Mouse (Mus musculus) liver, embryonic 12.5 days (tissue): ENCODE data around the gene Gzmg. TPM values are rescaled to one million over a fixed set of nuclear protein-coding genes. Genes with fewer than 3 reads are reported as not detected.
"Not testable (repeated sequence)": the region's sequence is repeated elsewhere in the genome, so short reads cannot be mapped to it uniquely, and the experiment has no call there.

Experiments used
- ATAC-seq: fragments of 200-750 bp; cut with Nextera tagmentation; 2 replicates; pipeline ENCODE4 v1.8.0; 2017; ENCODE audit warnings: moderate number of reproducible peaks, mild to moderate bottlenecking, moderate library complexity
- H3K27ac ChIP-seq: fragments of 300-500 bp; sonication (generic); 2 replicates; pipeline ENCODE4 v1.5.1; 2016; ENCODE audit warnings: mild to moderate bottlenecking
- H3K27me3 ChIP-seq: fragments of 300-500 bp; sonication (generic); replicated peaks from 2 replicates; pipeline ENCODE4 v1.6.1; 2016; ENCODE audit warnings: mild to moderate bottlenecking, moderate library complexity
- H3K36me3 ChIP-seq: fragments of 300-500 bp; sonication (generic); 2 replicates; pipeline ENCODE4 v1.6.1; 2016; ENCODE audit warnings: mild to moderate bottlenecking, moderate library complexity
- H3K4me1 ChIP-seq: fragments of 300-500 bp; sonication (generic); 2 replicates; pipeline ENCODE4 v1.6.1; 2016
- H3K4me2 ChIP-seq: fragments of 300-500 bp; sonication (generic); 2 replicates; pipeline ENCODE4 v1.6.1; 2016; ENCODE audit warnings: mild to moderate bottlenecking, moderate library complexity
- H3K4me3 ChIP-seq: fragments of 300-500 bp; sonication (generic); 2 replicates; pipeline ENCODE4 v1.5.1; 2016; ENCODE audit warnings: mild to moderate bottlenecking, moderate library complexity
- H3K9ac ChIP-seq: fragments of 300-500 bp; sonication (generic); 2 replicates; pipeline ENCODE4 v1.6.1; 2016; ENCODE audit warnings: mild to moderate bottlenecking, moderate library complexity
- H3K9me3 ChIP-seq: fragments of 300-500 bp; sonication (generic); replicated peaks from 2 replicates; pipeline ENCODE4 v1.6.1; 2016; ENCODE audit warnings: mild to moderate bottlenecking, moderate library complexity
- WGBS: fragments of 180-500 bp; shearing (Covaris S2); methylation state at CpG from one replicate; pipeline ENCODE4 v1.1.7; 2016; ENCODE audit not compliant: insufficient replicate concordance; 5-methylcytosine and 5-hydroxymethylcytosine counted together
- polyA plus RNA-seq: library from polyadenylated mRNA; unstranded; fragments of >200 nt; fragmentation: Nextera tagmentation; extraction: Ambion mirVana; gene quantifications from 2 replicates; pipeline ENCODE4 v1.2.1, GENCODE M21; 2016

The Gzmg gene
- not detected in 2 replicates for polyA plus RNA-seq

DNA sequence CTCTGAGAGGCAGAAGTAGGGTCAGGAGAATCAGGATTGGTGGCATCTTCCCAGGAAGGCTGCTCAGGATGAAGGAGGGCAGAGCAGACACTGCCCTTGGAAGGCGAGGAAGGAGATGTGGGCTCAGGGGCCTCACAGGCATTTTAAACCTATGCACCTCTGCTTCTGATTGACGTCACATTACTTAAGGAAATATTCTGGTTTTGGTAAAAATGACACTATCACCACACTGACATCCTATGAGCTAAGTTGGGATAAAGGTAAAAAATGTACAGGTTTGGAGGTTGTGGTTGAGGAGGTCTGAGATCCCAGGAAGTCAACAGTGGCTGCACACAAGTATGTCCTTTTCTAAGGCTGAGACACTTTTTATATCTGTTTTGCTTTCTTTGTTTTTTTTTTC is at the start of gene Gzmg:
TSS of gene Gzmg (minus strand) at position 101 of the 400 bp plus-strand sequence.
- H3K9ac ChIP-seq, H3K9me3 ChIP-seq, H3K4me1 ChIP-seq, H3K4me3 ChIP-seq, ATAC-seq, H3K36me3 ChIP-seq, H3K27me3 ChIP-seq, H3K4me2 ChIP-seq, H3K27ac ChIP-seq: not testable (repeated sequence)
- WGBS: 43% methylated on average over 2 of the region's 2 CpGs

DNA sequence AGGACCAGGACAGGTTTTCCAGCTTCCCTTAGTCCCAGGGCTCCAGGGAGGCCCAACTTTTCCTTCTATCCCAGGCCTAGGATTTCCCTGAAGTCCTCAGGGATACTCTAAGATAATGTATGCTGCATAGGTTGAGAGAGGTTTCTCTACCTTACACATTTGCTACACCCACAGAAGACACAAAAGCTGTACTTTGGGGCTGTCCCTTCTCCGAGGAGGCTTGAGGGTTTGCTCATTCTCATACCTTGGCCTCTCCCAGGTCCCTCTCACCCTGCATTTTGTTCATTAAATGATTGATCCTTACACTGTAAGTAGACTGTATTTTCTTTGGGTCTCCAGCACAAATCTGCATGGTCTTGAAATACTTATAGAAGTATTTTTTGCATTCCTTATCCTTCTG is 46.2 kb upstream of the Gzmg start:
- Histone ChIP-seq H3K27me3 (no peaks in the 10 kb centered on the region), H3K4me2 (no peak overlapping the region), H3K9ac (no peak overlapping the region), H3K4me3 (no peak overlapping the region), H3K9me3 (no peaks in the 10 kb centered on the region), H3K36me3 (no peaks in the 10 kb centered on the region), H3K27ac (no peak overlapping the region), H3K4me1 (no peaks in the 10 kb centered on the region)
- no peak for ATAC-seq
- 67% methylated on average over 1 of the region's 1 CpGs for WGBS

DNA sequence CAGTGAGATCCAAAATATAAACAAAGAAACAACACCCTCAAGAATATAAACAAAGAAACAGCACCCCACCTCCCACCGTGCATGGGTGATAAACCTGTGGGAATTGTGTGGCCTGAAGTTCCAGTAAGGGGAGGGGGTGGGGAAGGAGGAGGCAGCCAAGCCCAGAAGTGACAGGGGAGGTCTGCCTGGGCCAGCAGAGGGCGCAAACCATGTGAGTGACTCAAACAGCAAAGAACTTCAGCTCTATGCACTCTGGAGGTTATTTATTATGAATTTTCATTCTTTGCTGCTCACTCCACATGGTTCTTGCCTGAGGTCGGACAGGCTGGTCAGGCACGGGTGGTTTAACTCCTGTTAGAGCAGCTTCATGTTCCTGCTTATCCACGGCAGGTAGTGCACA is 45.6 kb upstream of the Gzmg start:
- H3K4me2 ChIP-seq, H3K4me3 ChIP-seq, H3K27ac ChIP-seq, ATAC-seq, H3K9ac ChIP-seq, H3K27me3 ChIP-seq, H3K9me3 ChIP-seq, H3K4me1 ChIP-seq, H3K36me3 ChIP-seq: not testable (repeated sequence)
- WGBS: 27% methylated on average over 5 of the region's 5 CpGs

DNA sequence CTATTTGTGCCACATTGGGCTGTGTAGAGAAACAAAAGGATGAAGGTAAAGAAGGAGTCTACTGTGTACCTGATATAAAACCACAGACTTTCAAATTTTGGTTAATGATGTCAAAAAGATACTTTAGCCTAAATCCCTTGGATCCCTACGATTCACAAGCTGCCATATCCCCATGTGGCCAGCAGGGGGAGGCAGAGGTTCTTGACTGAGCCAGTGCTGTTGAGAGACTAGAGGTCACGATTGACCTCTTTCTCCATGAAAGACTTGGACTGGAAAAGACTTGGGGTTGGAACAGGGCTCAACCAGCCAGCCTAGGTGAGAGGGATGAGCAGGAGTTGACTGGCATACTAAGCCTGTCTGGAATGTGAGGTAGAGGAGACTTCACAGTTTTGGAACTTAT is 44.6 kb upstream of the Gzmg start:
- no peaks in the 10 kb centered on the region for H3K4me1 ChIP-seq
- WGBS: 12% methylated on average over 2 of the region's 2 CpGs
- H3K4me3 ChIP-seq: no peak overlapping the region
- no peak for ATAC-seq
- no peak overlapping the region for H3K9ac ChIP-seq
- no peaks in the 10 kb centered on the region for H3K9me3 ChIP-seq
- H3K27me3 ChIP-seq: no peaks in the 10 kb centered on the region
- H3K27ac ChIP-seq: no peak overlapping the region
- no peaks in the 10 kb centered on the region for H3K36me3 ChIP-seq
- no peak overlapping the region for H3K4me2 ChIP-seq

DNA sequence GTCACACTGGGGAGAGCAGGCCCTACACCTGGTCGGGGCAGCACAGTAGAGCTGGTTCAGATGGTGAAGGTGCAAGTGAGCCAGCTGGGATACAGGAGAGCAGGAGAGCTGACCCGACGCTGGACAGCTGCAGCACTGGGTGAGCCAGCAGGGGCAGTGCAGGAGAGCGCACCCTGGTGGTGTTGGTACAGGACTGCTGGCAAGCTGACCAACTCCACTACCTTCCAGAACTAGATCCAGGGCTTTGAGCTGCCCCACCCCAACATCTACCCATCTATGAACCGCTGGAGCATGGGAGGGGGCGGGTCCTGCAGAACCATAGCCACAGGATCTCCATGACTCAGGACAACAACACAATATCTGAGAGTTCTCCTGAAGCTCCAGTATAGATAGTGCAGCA is 27.6 kb upstream of the Gzmg start:
- Histone ChIP-seq H3K4me1 (no peaks in the 10 kb centered on the region), H3K9me3 (no peaks in the 10 kb centered on the region), H3K27me3 (no peaks in the 10 kb centered on the region), H3K27ac (no peak overlapping the region), H3K36me3 (no peaks in the 10 kb centered on the region), H3K9ac (no peak overlapping the region), H3K4me2 (no peak overlapping the region), H3K4me3 (no peak overlapping the region)
- no peak for ATAC-seq
- 53% methylated on average over 6 of the region's 6 CpGs for WGBS

DNA sequence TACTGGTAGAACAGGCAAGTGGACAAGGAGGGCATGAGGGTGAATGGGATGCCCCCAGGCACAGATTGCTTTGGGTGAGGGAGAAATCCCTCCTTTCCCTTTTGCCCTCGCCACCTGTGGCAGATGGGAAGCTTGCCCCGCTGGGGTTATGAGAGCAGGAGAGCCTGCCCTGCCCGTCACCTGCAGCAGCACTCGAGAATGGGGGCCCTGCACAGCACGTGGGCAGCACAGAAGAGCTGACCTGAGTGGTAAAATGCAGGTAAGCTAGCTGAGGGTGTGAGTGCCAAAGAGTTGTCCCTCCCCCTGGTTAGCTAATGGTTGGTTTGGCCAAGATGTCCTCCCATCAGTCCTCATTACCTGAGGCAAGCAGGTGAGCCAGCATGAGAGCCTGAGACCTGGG is 27.1 kb upstream of the Gzmg start:
- Histone ChIP-seq H3K4me2 (no peak overlapping the region), H3K9me3 (no peaks in the 10 kb centered on the region), H3K9ac (no peak overlapping the region), H3K27ac (no peak overlapping the region), H3K36me3 (no peaks in the 10 kb centered on the region), H3K27me3 (no peaks in the 10 kb centered on the region), H3K4me3 (no peak overlapping the region), H3K4me1 (no peaks in the 10 kb centered on the region)
- WGBS: 69% methylated on average over 5 of the region's 5 CpGs
- no peak for ATAC-seq

DNA sequence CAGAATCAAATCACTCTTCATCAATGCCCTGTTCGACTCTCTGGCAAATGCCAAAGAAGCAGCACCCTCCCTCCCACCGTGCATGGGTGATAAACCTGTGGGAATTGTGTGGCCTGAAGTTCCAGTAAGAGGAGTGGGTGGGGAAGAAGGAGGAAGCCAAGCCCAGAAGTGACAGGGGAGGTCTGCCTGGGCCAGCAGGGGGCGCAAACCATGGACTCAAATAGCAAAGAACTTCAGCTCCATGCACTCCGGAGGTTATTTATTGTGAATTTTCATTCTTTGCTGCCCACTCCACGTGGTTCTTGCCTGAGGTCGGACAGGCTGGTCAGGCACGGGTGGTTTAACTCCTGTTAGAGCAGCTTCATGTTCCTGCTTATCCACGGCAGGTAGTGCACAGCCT is 18.3 kb upstream of the Gzmg start:
- not testable (repeated sequence) for H3K9ac ChIP-seq, H3K4me2 ChIP-seq, ATAC-seq, H3K27me3 ChIP-seq, H3K4me3 ChIP-seq, H3K36me3 ChIP-seq, H3K27ac ChIP-seq, H3K4me1 ChIP-seq, H3K9me3 ChIP-seq
- WGBS: 21% methylated on average over 8 of the region's 8 CpGs

DNA sequence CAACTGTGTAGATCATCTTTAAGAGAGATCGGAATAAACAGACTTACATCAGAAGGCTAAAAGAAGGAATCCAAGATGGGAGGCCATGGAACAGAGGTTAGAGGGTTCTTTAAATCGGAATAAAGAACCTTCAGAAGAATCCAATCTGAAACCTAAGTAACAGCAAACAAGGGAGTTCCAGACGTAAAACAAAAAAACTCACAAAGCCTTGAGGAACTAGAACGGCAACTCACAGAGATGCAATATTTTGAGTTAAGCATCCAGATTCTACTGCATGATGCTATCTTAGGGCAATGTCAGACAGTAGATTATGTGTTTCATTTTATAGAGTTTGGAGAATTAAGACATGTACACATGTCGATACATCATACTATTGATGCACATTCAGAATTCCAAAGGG is 15.1 kb upstream of the Gzmg start, which contains the start of gene Gzmn:
TSS of gene Gzmn (minus strand) at position 101 of the 400 bp plus-strand sequence.
- no peak for ATAC-seq
- WGBS: 76% methylated on average over 5 of the region's 5 CpGs

DNA sequence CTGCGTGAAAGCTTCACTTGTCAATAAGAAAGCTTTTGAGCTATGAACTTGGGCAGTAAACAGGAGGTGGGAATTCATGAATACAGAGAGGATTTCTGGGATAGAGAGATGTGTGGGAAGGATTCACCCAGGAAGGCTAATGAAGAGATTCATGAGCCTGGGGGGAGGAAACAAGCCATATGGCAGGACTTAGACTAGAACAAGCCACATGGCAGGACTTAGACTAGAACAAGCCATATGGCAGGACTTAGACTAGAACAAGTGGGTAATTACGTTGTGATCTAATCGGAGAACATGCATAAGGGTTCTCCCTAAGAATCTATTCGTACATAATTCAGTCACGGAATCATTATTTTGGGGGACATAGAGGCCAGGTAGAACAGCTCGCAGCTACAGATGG is 14.0 kb upstream of the Gzmg start:
- Histone ChIP-seq H3K36me3 (no peaks in the 10 kb centered on the region), H3K4me2 (no peak overlapping the region)
- 73% methylated on average over 6 of the region's 6 CpGs for WGBS

More for the DNA sequence above, 15.1 kb upstream of the Gzmg start, which contains the start of gene Gzmn:
- Histone ChIP-seq H3K9me3 (no peaks in the 10 kb centered on the region), H3K36me3 (no peaks in the 10 kb centered on the region), H3K4me3 (no peak within 1 kb of the TSS), H3K27me3 (no peaks in the 10 kb centered on the region), H3K27ac (no peak within 1 kb of the TSS), H3K4me1 (no peaks in the 10 kb centered on the region), H3K9ac (no peak within 1 kb of the TSS), H3K4me2 (no peak within 1 kb of the TSS)

DNA sequence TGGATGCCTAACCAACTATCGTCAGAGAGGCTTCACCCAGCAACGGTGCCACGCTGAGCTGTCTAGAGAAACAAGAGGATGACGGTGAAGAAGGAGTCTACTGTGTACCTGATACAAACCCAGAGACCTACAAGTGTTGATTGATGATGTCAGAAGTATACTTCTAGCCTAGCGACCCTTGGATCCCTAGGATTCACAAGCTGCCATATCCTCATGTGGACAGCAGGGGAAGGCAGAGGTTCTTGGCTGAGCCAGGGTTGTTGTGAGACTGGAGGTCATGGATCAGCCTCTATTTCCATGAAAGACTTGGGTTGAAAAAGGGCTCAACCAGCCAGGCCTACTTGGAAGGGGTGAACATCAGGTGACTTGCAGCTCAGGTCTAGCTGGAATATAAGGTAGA is 13.4 kb upstream of the Gzmg start:
- Histone ChIP-seq H3K4me3 (no peak overlapping the region), H3K4me1 (no peaks in the 10 kb centered on the region), H3K27me3 (no peaks in the 10 kb centered on the region), H3K36me3 (no peaks in the 10 kb centered on the region), H3K27ac (no peak overlapping the region), H3K4me2 (no peak overlapping the region), H3K9me3 (no peaks in the 10 kb centered on the region), H3K9ac (no peak overlapping the region)
- 60% methylated on average over 5 of the region's 5 CpGs for WGBS
- no peak for ATAC-seq

More for the DNA sequence above, 14.0 kb upstream of the Gzmg start:
- Histone ChIP-seq H3K27me3 (no peaks in the 10 kb centered on the region), H3K4me1 (no peaks in the 10 kb centered on the region), H3K9me3 (no peaks in the 10 kb centered on the region), H3K9ac (no peak overlapping the region), H3K27ac (no peak overlapping the region), H3K4me3 (no peak overlapping the region)
- ATAC-seq: no peak

DNA sequence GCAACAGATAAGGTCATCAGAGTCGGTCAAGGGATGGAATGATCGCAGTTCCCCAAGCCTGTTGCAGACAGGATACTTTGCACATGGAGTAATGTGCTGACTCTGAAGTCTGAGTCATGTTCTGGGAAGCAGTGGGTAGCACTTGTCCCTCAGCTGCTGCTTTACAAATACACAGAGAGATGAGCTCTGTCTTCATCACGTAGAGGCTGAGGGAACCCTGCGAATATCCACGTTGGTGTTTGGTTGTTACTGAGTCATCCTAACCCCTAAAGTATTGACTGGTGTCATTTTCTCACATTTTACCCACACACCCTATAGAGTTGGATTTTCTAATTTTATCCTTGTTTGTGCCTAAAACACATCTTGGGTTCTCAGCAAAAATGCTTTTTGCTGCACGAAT is 8.6 kb upstream of the Gzmg start:
- H3K9me3 ChIP-seq: no peaks in the 10 kb centered on the region
- H3K9ac ChIP-seq: no peak overlapping the region
- H3K4me2 ChIP-seq: no peak overlapping the region
- H3K4me1 ChIP-seq: no peaks in the 10 kb centered on the region
- H3K27me3 ChIP-seq: no peaks in the 10 kb centered on the region
- H3K36me3 ChIP-seq: no peaks in the 10 kb centered on the region
- no peak overlapping the region for H3K4me3 ChIP-seq
- H3K27ac ChIP-seq: no peak overlapping the region
- ATAC-seq: no peak
- 40% methylated on average over 6 of the region's 6 CpGs for WGBS

DNA sequence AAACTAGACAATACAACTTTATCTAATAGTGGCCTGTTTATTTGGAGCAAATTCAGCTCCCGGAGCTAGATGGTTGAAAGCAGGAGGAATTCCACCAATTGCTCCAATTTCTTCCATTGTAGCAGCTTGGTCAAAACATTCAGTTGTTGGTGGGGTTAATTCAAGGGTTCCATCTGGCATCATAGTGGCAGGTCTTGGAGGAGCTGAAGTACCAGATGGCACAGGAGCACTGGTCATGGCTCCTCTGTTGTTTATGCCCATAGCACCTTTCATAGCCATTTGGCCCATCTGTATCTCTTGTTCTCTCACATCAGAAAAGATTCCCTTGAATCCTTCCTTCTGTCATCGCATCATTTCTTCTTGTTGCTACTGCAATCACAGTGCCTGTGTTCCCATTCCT is 2.7 kb upstream of the Gzmg start:
- Histone ChIP-seq H3K4me3 (no peak overlapping the region), H3K27me3 (no peaks in the 10 kb centered on the region), H3K27ac (no peak overlapping the region), H3K9me3 (no peaks in the 10 kb centered on the region), H3K4me2 (no peak overlapping the region), H3K4me1 (no peaks in the 10 kb centered on the region), H3K36me3 (no peaks in the 10 kb centered on the region), H3K9ac (no peak overlapping the region)
- ATAC-seq: no peak
- WGBS: 58% methylated on average over 2 of the region's 2 CpGs

DNA sequence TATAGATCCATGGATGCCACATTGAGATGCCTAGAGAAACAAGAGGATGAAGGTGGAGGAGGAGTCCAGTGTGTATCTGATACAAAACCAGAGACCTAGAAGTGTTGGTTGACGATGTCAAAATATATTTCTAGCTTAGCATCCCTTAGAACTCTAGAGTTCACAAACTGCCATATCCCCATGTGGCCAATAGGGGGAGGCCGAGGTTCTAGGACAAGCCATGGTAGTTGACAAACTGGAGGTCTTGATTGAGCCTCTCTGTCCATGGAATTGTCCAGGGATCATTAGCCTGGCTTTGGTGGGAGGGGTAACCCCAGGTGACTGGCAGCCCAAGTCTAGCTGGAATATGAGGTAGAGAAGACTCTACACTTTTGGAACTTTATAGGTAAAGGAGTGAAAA is 4.0 kb downstream of the Gzmg start:
- H3K4me3 ChIP-seq: no peak overlapping the region
- no peak overlapping the region for H3K27ac ChIP-seq
- no peak for ATAC-seq
- no peak overlapping the region for H3K4me2 ChIP-seq
- no peaks in the 10 kb centered on the region for H3K4me1 ChIP-seq
- H3K36me3 ChIP-seq: no peaks in the 10 kb centered on the region
- no peaks in the 10 kb centered on the region for H3K27me3 ChIP-seq
- WGBS: 37% methylated on average over 2 of the region's 2 CpGs
- H3K9me3 ChIP-seq: no peaks in the 10 kb centered on the region
- H3K9ac ChIP-seq: no peak overlapping the region
